9 mouse cellular contexts compared by ENCODE assay signal in genomic region chr4:155783486-155784080, GRCm38 (mm10). TPM values are rescaled to one million over a fixed set of nuclear protein-coding genes. Genes with fewer than 3 reads are reported as not detected.
DNase-seq lines count a peak whose midpoint lies in the region; ATAC-seq and TF ChIP-seq lines count a peak whose summit lies in the region.
"Had no signal": no experiment of that assay in that cellular context is flagged by ENCODE, and none has a peak within 500 bp of the region (broad histone marks: within the 10 kb centered on the region; RNA-seq: fewer than 3 reads in every experiment).

No protein-coding gene starts in this region.

- TF ChIP-seq POLR2A in bone marrow macrophage, adult 2 months (IDR thresholded peaks at IDR 0.05; ENCODE audit: borderline replicate concordance, low read depth, low read length): no peak

- TF ChIP-seq CTCF in bone marrow macrophage, adult 2 months (IDR thresholded peaks at IDR 0.05; ENCODE audit: low read depth, low read length): no peak

- peak overlapping the region; percentile 79 for H3K27ac ChIP-seq in heart, embryonic 13.5 days (replicated peaks)
- H3K27ac ChIP-seq in bone marrow macrophage, adult 2 months (ENCODE audit: insufficient read depth, low read depth, low read length): no peak overlapping the region
- peak overlapping the region; percentile 95 for H3K27ac ChIP-seq in hindbrain, embryonic 13.5 days
- H3K27ac ChIP-seq in midbrain, embryonic 11.5 days (ENCODE audit: low read depth, low read length): peak overlapping the region; percentile 71; the same call in 1 of the 2 replicates

- no peaks in the 10 kb centered on the region for H3K36me3 ChIP-seq in heart, embryonic 13.5 days
- no peaks in the 10 kb centered on the region for H3K36me3 ChIP-seq in hindbrain, embryonic 13.5 days
- H3K36me3 ChIP-seq in midbrain, embryonic 11.5 days (ENCODE audit: control insufficient read depth, insufficient read depth, low read length): no peaks in the 10 kb centered on the region

- no peaks in the 10 kb centered on the region for H3K27me3 ChIP-seq in heart, embryonic 13.5 days (replicated peaks)
- H3K27me3 ChIP-seq in hindbrain, embryonic 13.5 days: no peaks in the 10 kb centered on the region
- no peaks in the 10 kb centered on the region for H3K27me3 ChIP-seq in midbrain, embryonic 11.5 days (ENCODE audit: control insufficient read depth, insufficient read depth, low read length)

- peak overlapping the region; percentile 91 for H3K9ac ChIP-seq in heart, embryonic 13.5 days
- peak overlapping the region; percentile 84 for H3K9ac ChIP-seq in hindbrain, embryonic 13.5 days
- peak overlapping the region; percentile 90 for H3K9ac ChIP-seq in midbrain, embryonic 11.5 days (ENCODE audit: low read length)

- WGBS in heart, embryonic 13.5 days: 35% methylated on average over 16 of the region's 16 CpGs
- 44% methylated on average over 16 of the region's 16 CpGs for WGBS in hindbrain, embryonic 13.5 days
- 43% methylated on average over 16 of the region's 16 CpGs for WGBS in midbrain, embryonic 11.5 days

- H3K4me2 ChIP-seq in heart, embryonic 13.5 days: peak overlapping the region; percentile 83
- H3K4me2 ChIP-seq in hindbrain, embryonic 13.5 days: peak overlapping the region; percentile 68
- peak overlapping the region; percentile 78 for H3K4me2 ChIP-seq in midbrain, embryonic 11.5 days

- ATAC-seq in heart, embryonic 13.5 days (ENCODE audit: extremely low read depth, insufficient number of reproducible peaks, low FRiP score, low TSS enrichment): no peak
- 0 out of 2 replicates have a peak, but pooled peaks have one; percentile 18 for ATAC-seq in hindbrain, embryonic 13.5 days (ENCODE audit: low FRiP score)
- ATAC-seq in midbrain, embryonic 11.5 days (ENCODE audit: low FRiP score): no peak

- peaks cover 39% of the 10 kb centered on the region for H3K4me1 ChIP-seq in heart, embryonic 13.5 days
- H3K4me1 ChIP-seq in bone marrow macrophage, adult 2 months (ENCODE audit: control insufficient read depth, insufficient read depth, low read length): peaks cover 2% of the 10 kb centered on the region
- peaks cover 20% of the 10 kb centered on the region for H3K4me1 ChIP-seq in hindbrain, embryonic 13.5 days (replicated peaks)
- H3K4me1 ChIP-seq in midbrain, embryonic 11.5 days (ENCODE audit: control insufficient read depth, insufficient read depth, low read length): peaks cover 3% of the 10 kb centered on the region; the same call in 1 of the 2 replicates

- H3K4me3 ChIP-seq in heart, embryonic 13.5 days: peak overlapping the region; percentile 74
- H3K4me3 ChIP-seq in bone marrow macrophage, adult 2 months (ENCODE audit: insufficient read depth, low read length): peak overlapping the region; percentile 75
- H3K4me3 ChIP-seq in hindbrain, embryonic 13.5 days: peak overlapping the region; percentile 63
- H3K4me3 ChIP-seq in midbrain, embryonic 11.5 days (ENCODE audit: low read depth, low read length): peak overlapping the region; percentile 58

- DNase-seq in heart, adult 8-10 months (ENCODE audit: low spot score): no peak
- peak; percentile 85 for DNase-seq in midbrain, embryonic 11.5 days (ENCODE audit: low spot score, missing footprints)
- DNase-seq in layer of hippocampus, adult 8-10 months (ENCODE audit: low spot score in 2 of 2): no peak
- DNase-seq in cerebellum, adult 11 months: no peak
- no peak for DNase-seq in adrenal gland, postnatal 25 days

- H3K9me3 ChIP-seq in heart, embryonic 13.5 days: no peaks in the 10 kb centered on the region
- no peaks in the 10 kb centered on the region for H3K9me3 ChIP-seq in hindbrain, embryonic 13.5 days
- H3K9me3 ChIP-seq in midbrain, embryonic 11.5 days (ENCODE audit: control insufficient read depth, low read length): no peaks in the 10 kb centered on the region

RNA-seq across cellular contexts. Expression of gene Tmem88b, which starts 2.1 kb away (rescaled TPM):
- 4.2 and 5.3 TPM in 2 replicates for polyA plus RNA-seq in heart, embryonic 13.5 days (2015; fragmentation: Nextera tagmentation; extraction: Ambion mirVana)
- total RNA-seq in heart, adult 8-10 months (2022): 1 to 10 TPM in 1 of 4 experiments, under 1 TPM in 3; 0.66 to 1.1 (median 0.81) TPM
- polyA plus RNA-seq in bone marrow macrophage, adult 2 months (2012; ENCODE audit: insufficient read depth, insufficient read length, missing spikeins): 0.23 TPM in 1 of 2 replicates, not detected in the other
- polyA plus RNA-seq in hindbrain, embryonic 13.5 days (2015; fragmentation: Nextera tagmentation; extraction: Ambion mirVana): 0.49 and 0.62 TPM in 2 replicates
- 0.14 and 0.21 TPM in 2 replicates for polyA plus RNA-seq in midbrain, embryonic 11.5 days (2014; fragmentation: Nextera tagmentation; extraction: Ambion mirVana)
- total RNA-seq in layer of hippocampus, adult 8-10 months (2022): 10 to 100 TPM; 30.2 to 36.9 (median 34.5) TPM
- 0.79 and 1.2 TPM in 2 replicates for total RNA-seq in adrenal gland, postnatal 25 days (2021)

RNA-seq across cellular contexts. Expression of gene Ankrd65, which starts 6.7 kb away (rescaled TPM):
- not detected in 2 replicates for polyA plus RNA-seq in heart, embryonic 13.5 days (2015; fragmentation: Nextera tagmentation; extraction: Ambion mirVana)
- total RNA-seq in heart, adult 8-10 months (2022): not detected
- polyA plus RNA-seq in bone marrow macrophage, adult 2 months (2012; ENCODE audit: insufficient read depth, insufficient read length, missing spikeins): not detected in 2 replicates
- not detected in 2 replicates for polyA plus RNA-seq in hindbrain, embryonic 13.5 days (2015; fragmentation: Nextera tagmentation; extraction: Ambion mirVana)
- not detected in 2 replicates for polyA plus RNA-seq in midbrain, embryonic 11.5 days (2014; fragmentation: Nextera tagmentation; extraction: Ambion mirVana)
- total RNA-seq in layer of hippocampus, adult 8-10 months (2022): not detected
- not detected in 2 replicates for total RNA-seq in adrenal gland, postnatal 25 days (2021)
- total RNA-seq: heart, postnatal 10 days had no signal

RNA-seq across cellular contexts. Expression of gene Vwa1, which starts 9.1 kb away (rescaled TPM):
- polyA plus RNA-seq in heart, embryonic 13.5 days (2015; fragmentation: Nextera tagmentation; extraction: Ambion mirVana): 3.5 and 3.7 TPM in 2 replicates
- total RNA-seq in heart, adult 8-10 months (2022): 1 to 10 TPM; 5.6 to 9.8 (median 8.1) TPM
- not detected in 2 replicates for polyA plus RNA-seq in bone marrow macrophage, adult 2 months (2012; ENCODE audit: insufficient read depth, insufficient read length, missing spikeins)
- 23.2 and 24.4 TPM in 2 replicates for polyA plus RNA-seq in hindbrain, embryonic 13.5 days (2015; fragmentation: Nextera tagmentation; extraction: Ambion mirVana)
- polyA plus RNA-seq in midbrain, embryonic 11.5 days (2014; fragmentation: Nextera tagmentation; extraction: Ambion mirVana): 9.1 and 9.9 TPM in 2 replicates
- total RNA-seq in layer of hippocampus, adult 8-10 months (2022): 10 to 100 TPM; 13.3 to 14.9 (median 14.2) TPM
- 2.6 and 3.7 TPM in 2 replicates for total RNA-seq in adrenal gland, postnatal 25 days (2021)

RNA-seq across cellular contexts. Expression of gene Mrpl20, which starts 19.1 kb away (rescaled TPM):
- polyA plus RNA-seq in heart, embryonic 13.5 days (2015; fragmentation: Nextera tagmentation; extraction: Ambion mirVana): 138 and 157 TPM in 2 replicates
- 10 to 100 TPM; 78.5 to 86.8 (median 80.6) TPM for total RNA-seq in heart, adult 8-10 months (2022)
- 81.6 and 99.5 TPM in 2 replicates for polyA plus RNA-seq in bone marrow macrophage, adult 2 months (2012; ENCODE audit: insufficient read depth, insufficient read length, missing spikeins)
- 253 and 261 TPM in 2 replicates for polyA plus RNA-seq in hindbrain, embryonic 13.5 days (2015; fragmentation: Nextera tagmentation; extraction: Ambion mirVana)
- 225 and 243 TPM in 2 replicates for polyA plus RNA-seq in midbrain, embryonic 11.5 days (2014; fragmentation: Nextera tagmentation; extraction: Ambion mirVana)
- total RNA-seq in layer of hippocampus, adult 8-10 months (2022): 10 to 100 TPM; 74.2 to 85.2 (median 78.2) TPM
- 126 and 163 TPM in 2 replicates for total RNA-seq in adrenal gland, postnatal 25 days (2021)

RNA-seq across cellular contexts. Expression of gene Atad3a, which starts 22.7 kb away (rescaled TPM):
- 87.7 and 93.2 TPM in 2 replicates for polyA plus RNA-seq in heart, embryonic 13.5 days (2015; fragmentation: Nextera tagmentation; extraction: Ambion mirVana)
- 10 to 100 TPM; 34.9 to 45.7 (median 40.8) TPM for total RNA-seq in heart, adult 8-10 months (2022)
- polyA plus RNA-seq in bone marrow macrophage, adult 2 months (2012; ENCODE audit: insufficient read depth, insufficient read length, missing spikeins): 13.6 and 19.1 TPM in 2 replicates
- polyA plus RNA-seq in hindbrain, embryonic 13.5 days (2015; fragmentation: Nextera tagmentation; extraction: Ambion mirVana): 78.1 and 82.3 TPM in 2 replicates
- 84.5 and 84.6 TPM in 2 replicates for polyA plus RNA-seq in midbrain, embryonic 11.5 days (2014; fragmentation: Nextera tagmentation; extraction: Ambion mirVana)
- total RNA-seq in layer of hippocampus, adult 8-10 months (2022): 10 to 100 TPM; 62.3 to 79.7 (median 65.0) TPM
- total RNA-seq in adrenal gland, postnatal 25 days (2021): 91.0 and 98.7 TPM in 2 replicates
